Mouse (Mus musculus) liver, postnatal 0 days (tissue): ENCODE results near the gene 1700034I23Rik.

ENCODE experiments used
- CTCF ChIP-seq: sonication (generic); IDR thresholded peaks from 2 replicates; pipeline ENCODE4 v1.5.1; 2016; ENCODE audit warnings: antibody characterized with exemption, low read depth
- EP300 ChIP-seq: IDR thresholded peaks from 2 replicates; pipeline ENCODE4 v1.6.1; 2016; ENCODE audit warnings: antibody characterized with exemption, low read depth, mild to moderate bottlenecking

DNA sequence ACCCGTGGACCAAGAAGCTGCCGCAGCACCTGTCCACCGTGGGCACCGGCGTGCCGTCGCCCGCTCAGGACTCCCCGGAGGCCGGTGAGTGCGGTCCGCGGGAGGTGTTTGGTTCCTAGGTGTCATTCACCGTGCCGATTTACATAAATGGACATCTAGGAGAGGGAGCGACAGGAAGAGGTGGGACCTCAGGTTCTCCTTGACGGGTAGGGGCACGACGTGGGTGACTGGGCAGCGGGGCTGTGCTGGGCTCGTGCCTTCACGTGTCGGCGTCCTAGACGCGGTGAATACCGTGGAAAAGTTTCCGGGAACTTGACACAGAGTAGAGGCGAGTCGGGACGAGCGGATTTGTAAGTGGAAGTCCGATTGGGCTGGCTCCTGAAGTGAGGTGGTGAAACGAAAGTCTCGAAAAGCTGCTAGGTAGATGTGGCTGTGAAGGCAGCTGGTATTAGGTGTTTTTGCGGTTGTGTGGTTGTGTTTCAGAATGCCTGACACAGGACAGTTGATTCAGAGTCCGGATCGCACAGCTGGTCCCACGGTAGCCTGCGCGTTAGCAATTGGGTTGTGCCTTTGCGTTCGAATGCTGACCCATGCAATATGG lies 48.4 kb upstream of the 1700034I23Rik start:
- no peak for TF ChIP-seq CTCF
- TF ChIP-seq EP300 = no peak
